Mouse (Mus musculus): Measurements from ENCODE around the gene Irf2. TPM values are rescaled to one million over a fixed set of nuclear protein-coding genes. Genes with fewer than 3 reads are reported as not detected.

The Irf2 gene
- total RNA-seq, 2 experiments from 2014 or later: 54.7 to 56.1 TPM

DNA sequence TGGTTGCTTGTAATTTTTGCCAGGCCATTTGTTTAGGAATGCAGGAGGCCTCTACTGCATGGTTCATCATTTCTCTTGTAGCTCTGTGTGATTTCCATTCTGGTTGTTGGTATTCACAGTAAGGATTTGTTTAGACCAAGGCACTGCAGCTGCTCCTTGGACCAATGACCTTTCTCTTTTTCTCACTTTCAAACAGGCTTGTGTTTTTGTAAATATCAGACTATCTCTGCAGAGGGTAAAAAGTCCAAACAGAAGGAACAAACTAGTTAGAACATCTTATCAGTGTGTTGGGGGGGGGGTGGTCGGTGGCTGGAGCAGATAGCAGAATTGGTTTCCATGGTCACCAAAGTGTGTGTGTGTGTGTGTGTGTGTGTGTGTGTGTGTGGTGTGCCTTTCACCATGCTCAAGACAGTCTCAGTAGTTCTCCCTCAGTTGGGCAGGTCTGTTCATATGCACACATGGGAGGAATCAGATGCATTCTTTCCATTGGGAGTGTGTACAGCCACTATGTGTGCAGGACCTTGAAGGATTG, 61.7 kb downstream of the Irf2 start:
- DNase-seq: no peak

GRCm38 (mm10) chr8:46802009-46802408, 62.5 kb downstream of the Irf2 start:
- DNase-seq: no peak

DNA sequence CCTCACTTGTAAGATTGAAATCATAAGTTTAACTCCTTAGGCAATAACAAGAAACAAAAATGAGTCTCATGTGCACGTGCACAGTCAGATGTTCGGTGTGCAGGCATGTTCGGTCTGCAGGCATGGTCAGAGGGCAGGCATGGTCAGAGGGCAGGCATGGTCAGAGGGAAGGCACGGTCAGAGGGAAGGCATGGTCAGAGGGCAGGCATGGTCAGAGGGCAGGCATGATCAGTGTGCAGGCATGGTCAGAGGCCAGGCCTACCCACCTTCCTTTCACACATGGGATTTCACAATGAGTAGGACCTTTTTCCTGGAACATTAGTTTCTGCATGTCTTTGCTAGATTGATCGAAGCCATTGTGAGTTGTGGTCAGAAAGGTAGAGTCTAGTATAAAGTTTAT, 65.2 kb downstream of the Irf2 start:
- DNase-seq: no peak

- peak; percentile 46 for DNase-seq
Measured at GRCm38 (mm10) chr8:46811021-46811622, 71.6 kb downstream of the Irf2 start.

DNA sequence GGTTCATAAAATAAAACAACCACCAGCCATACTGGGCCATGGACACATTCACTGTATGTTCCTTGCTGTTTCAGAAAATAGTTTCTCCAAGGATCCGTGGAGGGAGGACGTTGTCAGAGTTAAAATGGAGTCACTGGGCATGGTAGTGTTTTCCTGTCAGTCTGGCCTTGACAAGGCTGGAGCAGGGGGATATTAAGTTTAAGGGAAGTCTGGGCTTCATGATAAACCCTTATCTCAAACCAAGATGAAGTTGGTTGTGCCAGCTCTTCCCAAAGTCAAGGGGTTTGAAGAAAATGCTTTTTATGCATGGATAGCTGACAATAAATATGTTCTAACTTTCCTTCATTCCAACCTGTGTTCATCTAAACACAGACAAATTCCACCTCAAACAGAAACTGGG, 72.4 kb downstream of the Irf2 start:
- DNase-seq: no peak

GRCm38 (mm10) chr8:46812966-46813365, 73.4 kb downstream of the Irf2 start:
- no peak for DNase-seq

- no peak for DNase-seq
Measured at GRCm38 (mm10) chr8:46818106-46818989, 78.8 kb downstream of the Irf2 start.

- no peak for DNase-seq
Measured at GRCm38 (mm10) chr8:46818990-46819288, 79.4 kb downstream of the Irf2 start.

- no peak for DNase-seq
Measured at GRCm38 (mm10) chr8:46828734-46829413, 89.3 kb downstream of the Irf2 start.

DNA sequence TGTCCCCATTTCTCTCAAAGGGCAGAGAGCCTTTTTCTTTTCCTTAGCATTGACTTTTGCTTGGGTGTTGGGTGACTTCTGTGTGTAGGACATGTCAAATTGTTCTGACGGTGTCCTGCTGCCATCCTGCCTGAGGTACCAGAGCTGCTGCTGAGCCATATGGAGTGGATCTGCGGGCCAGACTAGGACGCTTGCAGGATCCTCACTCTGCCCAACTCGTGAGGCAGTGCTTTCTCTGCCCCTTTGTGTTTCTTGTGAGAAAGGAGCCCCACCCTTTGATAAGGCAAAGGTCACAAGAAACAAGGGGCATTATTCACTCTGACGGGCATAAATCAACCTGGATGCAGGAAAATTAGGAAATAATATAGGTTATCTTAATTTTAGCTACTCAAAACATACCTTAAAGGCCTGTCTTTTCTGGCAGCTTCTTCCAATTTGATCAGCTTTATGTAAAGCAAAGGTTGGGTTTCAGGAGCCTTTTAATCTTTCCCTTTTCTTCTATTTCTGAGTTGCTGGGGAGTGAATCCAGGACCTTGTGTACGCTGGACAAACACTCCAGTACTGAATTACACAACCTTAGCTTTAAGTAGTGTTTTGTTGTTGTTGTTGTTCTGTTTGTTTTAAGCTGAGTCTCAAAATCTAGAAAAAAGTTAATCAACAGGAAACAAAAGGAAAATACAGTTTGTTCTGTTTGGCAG, 90.0 kb downstream of the Irf2 start:
- DNase-seq: no peak

DNA sequence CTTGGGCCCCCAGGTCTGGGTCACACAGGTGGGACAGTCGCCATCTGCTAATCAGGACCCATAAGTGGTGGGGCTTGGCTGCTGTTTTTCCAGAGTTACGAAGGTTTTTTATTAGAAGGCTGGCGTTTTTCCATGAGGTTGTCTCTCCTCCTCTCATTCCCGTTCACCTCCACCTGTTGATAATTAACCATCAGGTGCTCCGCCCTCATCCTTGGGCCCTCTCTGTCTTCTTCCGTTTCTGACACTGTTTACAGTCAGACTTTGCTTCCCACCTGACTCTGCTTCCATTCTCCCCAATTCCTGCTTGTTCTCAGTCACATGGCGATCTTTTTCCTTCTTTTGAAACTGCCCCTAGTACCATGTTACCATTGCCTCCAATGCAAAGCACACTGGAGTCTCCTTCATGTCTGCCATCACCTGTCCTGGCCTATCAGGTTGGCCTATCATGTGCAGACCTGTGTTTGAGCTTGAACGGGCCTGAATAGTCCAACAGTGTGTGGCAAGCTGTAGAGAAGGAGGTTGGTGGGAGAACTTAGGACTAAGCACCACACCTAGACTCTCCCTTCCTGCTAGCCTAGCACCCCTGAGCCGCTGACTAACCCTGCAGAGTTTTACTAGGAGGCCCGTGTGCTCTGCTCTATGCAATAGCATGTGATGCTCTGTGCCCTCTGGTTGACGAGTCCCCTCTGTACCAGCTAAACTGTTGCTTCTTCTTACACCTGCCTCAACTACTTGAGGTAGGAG, 90.8 kb downstream of the Irf2 start:
- no peak for DNase-seq

GRCm38 (mm10) chr8:46831916-46832315, 92.4 kb downstream of the Irf2 start:
- DNase-seq: no peak

DNA sequence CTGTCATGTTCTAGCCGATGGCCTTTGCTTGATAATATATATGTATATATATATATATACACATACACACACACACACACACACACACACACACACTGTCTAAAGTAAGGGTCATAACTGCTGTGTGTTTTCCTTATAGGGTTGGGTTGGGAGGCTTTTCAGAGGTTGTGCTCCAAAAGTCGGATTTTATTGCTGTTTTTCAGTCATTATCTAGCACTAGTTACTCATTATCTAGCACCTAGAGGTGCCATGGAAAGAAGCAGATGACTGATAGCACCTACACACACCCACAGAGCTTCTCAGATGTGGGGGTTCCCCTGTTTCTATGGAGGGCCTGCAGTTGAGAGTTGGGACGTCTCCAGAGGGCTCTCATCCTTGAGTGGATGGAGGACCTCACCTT, 92.9 kb downstream of the Irf2 start:
- DNase-seq: no peak

DNA sequence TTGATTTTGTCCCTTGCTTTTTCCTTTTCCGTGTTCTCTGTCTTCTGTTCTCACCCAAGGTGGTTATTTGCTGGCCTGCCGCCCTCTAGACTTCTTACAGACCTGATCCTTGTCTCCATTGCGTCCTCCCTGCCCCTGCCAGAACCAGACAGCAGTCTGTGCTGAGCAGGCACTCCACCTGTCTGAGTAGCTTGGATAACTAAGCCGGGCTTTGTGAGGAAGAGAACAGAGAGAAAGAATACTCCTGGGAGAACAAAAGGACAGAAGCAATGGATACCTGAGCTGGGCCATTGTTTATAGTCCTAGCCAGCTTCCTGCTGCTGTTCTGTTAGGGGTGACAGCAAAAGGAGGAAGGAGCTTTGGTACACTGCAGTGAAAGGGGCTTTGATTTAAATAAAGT, 94.2 kb downstream of the Irf2 start:
- DNase-seq: no peak

DNA sequence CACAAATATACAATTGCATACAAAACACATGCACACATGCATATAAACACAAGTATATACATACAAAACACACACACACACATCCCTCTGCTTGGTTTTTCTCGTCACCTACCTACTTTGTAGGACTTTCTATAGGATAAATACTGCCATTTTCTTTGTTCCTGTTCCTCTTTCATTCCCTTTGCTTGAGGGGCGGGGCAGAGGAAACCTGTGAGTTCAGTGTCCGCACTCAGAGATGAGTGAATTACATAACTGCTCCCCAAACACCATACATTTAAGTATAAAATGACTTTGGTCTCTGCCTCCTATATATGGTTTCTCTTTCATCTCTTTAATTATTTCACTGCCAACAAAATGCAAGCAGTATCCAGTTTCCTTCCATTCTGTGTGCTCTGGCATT, 94.9 kb downstream of the Irf2 start:
- DNase-seq: no peak

DNA sequence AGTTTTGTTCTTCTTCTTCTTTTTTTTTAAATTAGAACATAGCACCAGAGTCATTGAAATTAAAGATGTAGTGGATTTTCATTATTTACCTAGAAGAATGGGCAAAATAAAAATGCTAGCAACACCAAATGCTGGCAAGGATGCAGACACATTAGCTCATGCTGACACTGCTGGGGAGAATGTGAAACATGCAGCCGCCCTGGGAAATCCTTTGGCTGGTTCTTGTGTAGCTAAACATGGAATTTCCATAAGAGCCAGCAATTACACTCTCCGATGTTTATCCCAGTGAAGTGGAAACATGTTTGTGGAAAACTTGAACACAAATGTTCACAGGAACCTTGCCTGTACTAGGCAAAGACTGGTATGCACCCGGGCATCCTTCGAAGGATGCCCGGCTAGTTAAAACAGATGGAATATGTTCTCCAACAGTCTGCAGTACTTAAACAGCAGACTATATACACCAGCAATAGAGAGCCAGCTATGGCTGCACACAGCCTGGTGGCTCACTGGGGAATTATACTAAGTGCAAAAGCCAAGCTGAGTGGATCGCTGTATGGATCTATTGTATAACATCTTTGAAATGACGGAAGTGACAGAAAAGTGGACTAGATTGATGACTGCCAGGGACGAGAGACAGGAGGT, 96.6 kb downstream of the Irf2 start:
- no peak for DNase-seq

DNA sequence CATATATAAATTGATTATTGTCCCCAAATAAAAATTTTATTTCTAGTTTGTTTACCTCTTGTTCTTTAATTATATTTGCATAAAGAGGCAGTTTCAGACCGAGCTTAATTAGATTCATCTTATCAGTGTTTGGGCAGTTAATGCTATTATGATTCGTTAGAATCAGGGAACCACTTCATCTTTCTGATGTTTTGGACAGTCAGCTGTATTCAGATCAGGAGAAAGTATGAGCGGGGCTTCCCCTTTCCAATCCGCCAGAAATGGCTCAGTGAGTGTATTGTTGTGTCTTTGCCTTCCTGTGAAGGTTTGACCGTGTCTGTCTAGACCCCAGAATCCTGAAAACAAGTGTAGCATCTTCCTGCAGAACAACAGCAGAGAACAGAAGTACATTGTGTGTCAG, 97.4 kb downstream of the Irf2 start:
- no peak for DNase-seq

- DNase-seq: no peak
Measured at GRCm38 (mm10) chr8:46838052-46838451, 98.5 kb downstream of the Irf2 start.

DNA sequence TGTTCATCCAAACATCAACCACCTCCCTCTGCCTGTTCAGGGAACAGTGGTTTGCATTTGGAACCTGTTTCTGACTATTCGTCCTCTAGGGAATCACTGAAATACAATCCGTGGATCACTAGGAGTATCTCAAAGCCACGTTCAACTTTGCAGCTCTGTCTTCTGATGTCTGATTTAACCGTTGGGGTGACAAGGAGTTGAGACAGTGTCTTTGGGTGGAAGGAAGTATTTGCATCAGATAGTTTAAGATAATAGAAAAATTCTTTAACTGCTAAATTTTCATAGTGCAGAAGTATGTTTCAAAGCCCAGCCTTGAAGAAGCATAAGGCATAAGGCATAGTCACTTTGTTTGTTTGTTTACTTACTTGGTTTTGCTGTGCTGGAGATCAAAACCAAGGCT, 100.9 kb downstream of the Irf2 start:
- DNase-seq: no peak

- DNase-seq: no peak
Measured at GRCm38 (mm10) chr8:46840791-46841190, 101.3 kb downstream of the Irf2 start.

DNA sequence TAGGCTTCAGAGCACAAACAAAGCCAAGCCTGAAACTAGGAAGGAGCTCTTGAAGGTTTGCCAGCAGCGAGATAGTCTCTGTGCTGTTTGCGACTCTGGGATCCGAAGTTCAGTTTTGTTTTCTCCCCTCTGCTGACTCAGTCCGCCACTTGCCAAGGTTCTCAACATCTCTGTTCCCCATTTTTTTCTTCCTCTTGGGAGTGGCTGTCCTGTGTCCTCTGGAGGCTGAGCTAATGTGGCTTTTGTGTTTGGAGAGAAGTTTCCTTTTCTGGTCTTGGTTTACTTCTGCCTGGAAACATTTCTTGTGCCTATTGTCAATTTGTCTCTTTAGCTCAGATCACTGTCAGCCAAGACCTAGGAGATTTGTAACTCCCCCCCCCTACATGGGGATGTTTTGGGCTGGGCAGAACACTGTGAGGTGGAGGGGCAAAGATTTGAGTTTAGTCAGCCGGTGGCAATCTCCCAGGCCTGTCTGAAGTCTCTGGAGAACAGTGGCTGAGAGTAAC, 103.2 kb downstream of the Irf2 start:
- DNase-seq: peak; percentile 71
